Mouse (Mus musculus) granulocyte monocyte progenitor cell, adult 5-6 weeks (primary cell): Measurements from ENCODE around the gene Plin3. TPM values are rescaled to one million over a fixed set of nuclear protein-coding genes. Genes with fewer than 3 reads are reported as not detected.

Experiments
- ATAC-seq: replicated peaks from 2 replicates; pipeline ENCODE4 v1.8.0; 2016; ENCODE audit warnings: mild to moderate bottlenecking, moderate TSS enrichment, inconsistent platforms; ENCODE audit not compliant: poor library complexity, severe bottlenecking
- total RNA-seq, 2 experiments: library from RNA; stranded (forward) in 1 of 2; stranded (reverse) in 1 of 2; fragments of 200-712, 200-1000 nt in 1 of 2; fragments of >200 nt in 1 of 2; fragmentation: Nextera tagmentation in 1 of 2; gene quantifications; 2 replicates each; pipeline ENCODE4 v1.2.3; 2014 to 2017

Gene Plin3
- total RNA-seq (2014; fragmentation: Nextera tagmentation), result 17.0 and 19.3 TPM in 2 replicates
- total RNA-seq (2017), result 29.0 and 29.2 TPM in 2 replicates

DNA sequence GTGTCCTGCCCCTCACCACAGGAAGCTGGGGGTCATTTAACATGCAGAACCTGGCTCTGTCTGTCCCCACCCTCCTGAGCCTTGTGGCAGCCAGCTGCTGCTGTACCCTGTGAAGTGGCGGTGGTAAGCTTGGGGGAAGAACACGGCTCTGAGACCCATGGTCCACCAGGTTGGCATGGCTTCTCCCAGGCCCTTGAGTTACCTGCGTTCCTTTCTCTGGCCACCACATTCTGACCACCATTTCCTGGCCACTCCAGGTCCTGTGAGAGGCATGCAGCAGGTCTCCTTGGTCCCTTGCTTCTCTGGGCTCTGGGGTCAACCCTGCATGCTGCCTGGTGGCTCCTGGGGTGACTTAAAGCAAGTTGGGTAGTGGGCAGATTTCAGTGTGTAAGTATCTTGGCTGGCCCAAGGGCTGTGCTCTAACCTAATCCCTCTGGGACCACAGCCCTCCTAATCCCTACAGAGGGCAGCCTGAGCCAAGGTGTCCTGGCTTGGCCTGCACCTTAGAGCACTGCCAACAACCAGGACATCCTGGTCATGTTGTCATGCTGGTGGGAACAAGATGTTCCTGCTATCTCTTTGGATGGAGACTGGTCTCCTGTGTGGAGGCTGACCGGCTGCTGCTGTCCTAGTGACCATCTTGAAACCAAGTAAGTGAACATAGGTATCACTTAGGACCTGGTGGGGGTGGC is at the start of gene Plin3:
TSS of gene Plin3 (minus strand) at position 343 of the 692 bp plus-strand sequence.
- no peak for ATAC-seq

DNA sequence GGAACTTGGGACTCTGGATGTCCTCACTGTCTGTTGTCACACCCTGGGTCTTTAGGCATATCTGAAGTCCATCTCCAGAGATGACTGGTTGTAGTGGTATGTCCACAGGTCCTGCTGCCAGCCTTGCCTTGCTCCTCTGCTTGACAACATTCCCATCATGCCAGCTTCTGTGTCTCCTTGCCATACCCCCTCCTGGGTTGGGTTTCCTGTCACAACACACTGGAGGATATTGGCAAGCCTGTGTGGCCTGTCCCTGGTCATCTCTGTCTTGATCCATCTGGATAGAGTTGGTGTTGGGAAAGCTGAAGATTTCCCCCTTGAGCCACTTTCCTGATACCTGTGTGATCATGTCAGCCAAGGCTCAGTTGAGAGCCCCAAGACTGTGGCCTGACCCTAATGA is 48.0 kb upstream of the Plin3 start:
- no peak for ATAC-seq

DNA sequence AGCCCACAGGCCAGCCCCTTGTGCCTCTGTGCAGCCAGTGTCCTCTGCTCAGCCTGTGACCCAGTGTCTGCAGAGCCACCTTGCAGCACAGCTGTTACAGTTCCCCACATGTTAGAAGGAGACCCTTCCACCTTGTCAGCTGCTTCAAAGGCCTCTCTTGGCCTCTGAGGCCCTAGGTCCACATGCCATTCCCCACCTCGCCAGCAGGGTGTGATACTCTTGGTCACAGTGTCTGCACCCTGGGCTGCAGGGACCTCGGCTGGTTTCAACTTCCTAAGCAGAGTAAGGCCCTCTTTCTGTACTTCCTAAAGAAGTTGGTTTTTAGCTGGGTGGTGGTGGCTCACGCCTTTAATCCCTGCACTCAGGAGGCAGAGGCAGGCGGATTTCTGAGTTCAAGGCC is 46.2 kb upstream of the Plin3 start:
- peak; percentile 67 for ATAC-seq

GRCm38 (mm10) chr17:56337791-56338190 is 45.1 kb upstream of the Plin3 start:
- ATAC-seq, result peak; percentile 57

GRCm38 (mm10) chr17:56337190-56337589 is 44.5 kb upstream of the Plin3 start:
- peak; percentile 64 for ATAC-seq

GRCm38 (mm10) chr17:56332987-56333386 is 40.3 kb upstream of the Plin3 start:
- ATAC-seq, result no peak

DNA sequence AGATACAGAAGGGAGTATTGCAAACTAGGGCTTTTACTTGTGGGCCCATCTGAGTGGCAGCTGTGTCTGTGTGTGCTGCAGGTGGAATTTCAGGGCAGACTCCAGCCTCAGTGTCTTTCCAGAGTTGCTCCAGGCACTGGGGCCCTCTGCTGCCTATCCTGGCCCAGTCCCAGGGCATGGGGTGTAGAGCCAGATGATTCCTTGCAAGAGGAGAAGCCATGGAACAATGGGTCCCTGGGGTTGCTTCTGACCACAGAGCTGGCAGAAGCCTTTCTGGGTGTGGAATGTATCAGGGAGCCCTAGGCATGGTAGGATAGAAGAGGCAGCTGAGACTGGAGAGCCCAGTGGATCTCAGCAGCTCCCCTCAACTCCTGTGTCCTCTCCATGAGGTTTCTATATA is 38.6 kb upstream of the Plin3 start:
- no peak for ATAC-seq

- no peak for ATAC-seq
These were observed 37.7 kb upstream of the Plin3 start for GRCm38 (mm10) chr17:56330345-56330744.

GRCm38 (mm10) chr17:56329267-56329666 is 36.6 kb upstream of the Plin3 start:
- ATAC-seq, result no peak

GRCm38 (mm10) chr17:56326153-56327147 is 33.8 kb upstream of the Plin3 start:
- ATAC-seq, result no peak

GRCm38 (mm10) chr17:56325450-56326152 is 32.9 kb upstream of the Plin3 start, which contains the start of gene Kdm4b:
Gene Kdm4b, plus strand, starts transcription at chr17:56326062.
- ATAC-seq, result peak; percentile 93

DNA sequence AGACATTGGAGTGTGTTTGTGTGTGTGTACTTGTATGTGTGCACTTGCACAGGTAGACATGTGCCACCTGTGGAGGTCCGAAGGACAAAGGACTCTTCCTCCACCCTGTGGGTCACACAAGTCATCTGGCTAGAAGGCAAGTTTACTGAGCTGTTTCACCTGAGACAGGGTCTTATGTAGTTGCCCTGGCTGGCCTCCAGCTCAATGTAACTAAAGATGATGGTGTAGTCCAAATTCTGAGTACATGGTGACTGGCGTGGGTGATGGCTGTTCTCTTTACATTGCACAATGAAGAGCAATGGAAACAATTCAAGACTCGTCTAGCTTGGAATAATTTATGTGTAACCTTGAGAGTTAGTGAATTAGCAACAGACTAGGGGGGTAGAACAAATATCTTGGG is 31.7 kb upstream of the Plin3 start:
- ATAC-seq, result no peak

DNA sequence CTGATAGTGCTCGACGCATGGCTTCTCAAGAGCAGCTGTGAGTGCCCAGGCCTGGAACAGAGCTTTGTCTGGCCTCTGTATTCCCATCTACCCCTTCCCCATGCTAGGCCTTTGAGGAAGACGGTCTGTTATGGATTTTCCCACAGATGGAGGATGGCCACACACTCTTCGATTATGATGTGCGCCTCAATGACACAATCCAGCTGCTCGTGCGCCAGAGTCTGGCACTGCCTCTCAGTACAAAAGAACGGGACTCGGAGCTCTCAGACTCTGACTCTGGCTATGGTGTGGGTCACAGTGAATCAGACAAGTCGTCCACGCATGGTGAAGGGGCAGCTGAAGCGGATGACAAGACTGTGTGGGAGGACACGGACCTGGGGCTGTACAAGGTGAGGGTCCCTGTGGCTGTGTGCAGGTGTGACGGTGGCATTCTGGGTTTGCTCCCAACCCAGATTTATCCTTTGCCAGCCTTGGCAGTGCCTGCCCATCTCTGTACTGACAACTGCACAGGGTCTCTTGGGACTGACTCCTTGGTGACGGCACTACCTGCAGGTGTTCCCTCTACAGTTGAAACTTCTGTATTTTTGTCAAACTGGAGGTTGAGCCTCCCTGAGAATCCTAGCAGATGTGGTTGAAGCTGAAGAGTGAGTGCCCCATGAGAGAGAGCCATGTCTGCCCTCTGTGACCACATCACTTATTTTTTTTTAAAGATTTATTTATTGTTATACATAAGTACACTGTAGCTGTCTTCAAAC is 16.7 kb upstream of the Plin3 start:
- ATAC-seq, result no peak

GRCm38 (mm10) chr17:56308088-56308487 is 15.4 kb upstream of the Plin3 start:
- ATAC-seq, result no peak

- no peak for ATAC-seq
These were observed 13.2 kb upstream of the Plin3 start for GRCm38 (mm10) chr17:56305826-56306225.

- ATAC-seq, result no peak
These were observed 12.5 kb upstream of the Plin3 start for GRCm38 (mm10) chr17:56305156-56305555.

DNA sequence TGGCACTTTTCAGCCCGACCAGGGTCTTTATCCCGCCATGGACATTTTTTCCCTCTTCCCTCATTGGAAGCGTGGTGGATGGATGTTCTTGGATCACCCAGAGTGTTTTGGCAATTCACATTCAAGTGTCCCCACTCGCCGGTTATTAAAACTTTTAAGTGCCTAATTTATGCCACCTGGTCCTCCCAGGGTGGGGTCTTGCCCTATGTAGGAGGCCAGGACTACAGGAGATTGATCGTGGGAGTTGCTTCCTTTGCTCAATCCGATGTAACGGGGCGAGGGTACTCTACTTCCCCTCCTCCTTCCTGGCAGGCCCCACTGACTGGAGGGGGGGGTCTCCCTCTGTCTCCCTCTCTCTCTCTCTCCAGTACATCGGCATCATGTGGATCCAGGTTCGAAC is 12.0 kb upstream of the Plin3 start:
- no peak for ATAC-seq

GRCm38 (mm10) chr17:56303847-56304586 is 11.3 kb upstream of the Plin3 start:
- peak; percentile 82 for ATAC-seq

DNA sequence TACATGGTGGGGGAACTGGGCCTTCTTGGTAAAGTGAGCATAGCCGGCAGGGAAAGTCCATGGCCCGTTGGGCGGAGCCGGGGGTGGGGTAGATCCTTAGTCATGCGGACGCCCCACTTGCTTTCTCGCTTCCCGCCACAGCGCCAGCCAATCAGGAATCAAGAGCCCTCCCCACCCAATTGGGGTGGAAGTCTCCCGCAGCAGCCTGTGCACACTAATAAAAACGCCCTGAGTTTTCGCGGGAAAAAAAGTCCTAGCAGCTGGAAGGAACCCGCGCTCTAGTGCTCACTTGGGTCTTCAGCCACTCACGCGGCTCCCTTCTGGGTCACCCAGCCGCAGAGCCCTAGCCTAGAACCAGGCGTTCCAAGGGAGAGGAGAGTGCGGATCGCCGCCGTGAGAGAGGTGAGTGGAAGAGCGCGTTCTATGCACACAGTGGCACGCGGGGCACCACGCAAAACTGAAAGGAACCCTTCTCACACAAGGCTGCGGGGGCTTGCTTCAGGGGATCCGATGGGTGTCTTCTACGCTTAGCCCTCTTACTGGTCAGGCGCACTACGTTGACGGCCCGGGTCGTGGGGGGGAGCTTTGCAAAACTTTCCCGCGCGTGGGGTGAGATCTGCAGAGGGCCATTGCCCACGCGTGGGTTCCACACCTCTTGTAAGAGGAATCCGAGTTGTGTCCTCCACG is 10.6 kb upstream of the Plin3 start, which contains the start of gene Uhrf1:
TSS of gene Uhrf1 (plus strand) at position 162 of the 687 bp plus-strand sequence.
- ATAC-seq, result peak; percentile 75
